Mouse (Mus musculus) MN1 (cell line): ENCODE measurements around the gene Wfikkn1.
"Not testable (repeated sequence)": the region's sequence is repeated elsewhere in the genome, so short reads cannot be mapped to it uniquely, and the experiment has no call there.

ENCODE experiments used
- DNase-seq: peaks from one replicate; pipeline ENCODE4 v3.0.0-alpha.2; 2016; ENCODE audit warnings: low spot score

The Wfikkn1 gene

GRCm38 (mm10) chr17:25885636-25886035, 5.0 kb upstream of the Wfikkn1 start:
- DNase-seq = peak; percentile 42

DNA sequence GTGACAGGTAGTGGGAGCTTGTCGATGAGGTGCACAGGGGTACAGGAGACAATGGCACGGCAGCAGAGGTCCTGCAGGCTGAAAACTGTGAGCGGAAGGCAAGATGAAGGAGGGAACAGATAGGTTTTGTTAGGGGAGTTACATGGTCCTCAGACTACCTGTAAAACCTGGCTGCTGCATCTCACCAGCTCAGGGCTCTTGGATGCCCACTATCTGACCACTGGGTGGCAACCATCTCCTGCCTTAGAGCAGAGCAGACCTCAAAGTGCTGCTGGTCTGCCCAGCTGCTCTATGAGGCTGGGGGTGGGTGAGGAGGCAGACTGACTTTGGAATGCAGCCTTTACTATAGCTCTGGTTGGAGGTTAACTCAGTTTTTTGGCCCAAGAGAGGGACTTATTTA, 3.2 kb upstream of the Wfikkn1 start:
- no peak for DNase-seq

DNA sequence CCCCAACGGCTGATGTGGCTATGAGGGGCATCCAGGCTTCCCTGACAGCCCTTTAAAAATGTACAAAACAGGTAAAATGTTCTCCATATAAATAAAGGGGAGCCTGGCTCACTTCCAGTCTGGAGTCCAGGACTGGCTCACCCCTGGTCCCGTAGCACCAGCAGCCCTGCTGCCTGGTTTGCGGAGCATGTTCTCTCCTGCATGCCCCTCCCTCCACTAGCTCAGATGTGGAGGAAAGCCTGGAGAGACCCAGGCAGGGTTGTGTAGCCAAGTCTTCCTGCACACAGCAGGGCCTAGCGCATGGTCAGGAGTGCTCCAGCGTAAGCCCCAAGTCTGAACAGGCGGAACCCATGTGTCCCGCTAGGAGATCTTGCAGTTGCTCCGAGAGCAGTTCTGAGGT, 2.6 kb upstream of the Wfikkn1 start:
- no peak for DNase-seq

DNA sequence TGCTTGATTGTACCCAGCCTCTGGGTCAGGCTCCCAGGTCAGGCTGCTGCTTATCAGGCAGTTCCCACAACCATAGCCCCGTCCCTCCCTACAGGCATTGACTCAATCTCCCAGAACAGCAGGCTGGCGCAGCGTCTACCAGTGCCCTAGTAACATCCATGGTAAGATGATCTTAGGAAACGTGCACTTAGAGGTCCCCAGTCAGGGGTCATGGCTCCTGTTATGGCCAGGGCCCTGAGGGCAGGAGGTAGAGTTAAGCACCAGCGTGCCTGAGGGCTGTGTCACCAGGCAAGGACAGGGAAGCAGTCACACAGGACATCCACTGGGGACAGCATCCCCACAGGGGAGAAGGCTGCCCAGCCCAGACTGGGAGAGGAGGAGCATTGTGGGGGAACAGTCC, 1.6 kb upstream of the Wfikkn1 start:
- DNase-seq = no peak

DNA sequence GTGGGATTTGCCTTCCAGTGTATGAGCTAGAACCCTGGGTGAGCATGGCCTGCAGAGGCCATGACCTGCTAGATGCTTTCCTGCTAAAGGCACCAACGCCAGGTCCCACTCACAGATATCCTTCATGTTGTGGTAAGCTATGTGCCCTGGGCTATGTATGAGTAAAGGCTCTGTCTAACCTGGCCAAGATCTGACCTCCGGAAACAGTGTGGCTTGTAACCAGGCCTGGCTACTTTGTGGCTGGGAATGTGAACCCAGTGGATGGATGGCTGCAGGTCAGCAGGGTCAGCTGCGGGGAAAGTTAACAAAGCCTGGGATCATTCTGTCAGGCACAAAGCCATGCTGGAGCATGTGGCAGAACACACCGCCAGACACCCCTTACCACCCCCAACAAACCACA, 1.0 kb upstream of the Wfikkn1 start:
- no peak for DNase-seq

GRCm38 (mm10) chr17:25880913-25881641, 419 bp upstream of the Wfikkn1 start:
- no peak for DNase-seq

DNA sequence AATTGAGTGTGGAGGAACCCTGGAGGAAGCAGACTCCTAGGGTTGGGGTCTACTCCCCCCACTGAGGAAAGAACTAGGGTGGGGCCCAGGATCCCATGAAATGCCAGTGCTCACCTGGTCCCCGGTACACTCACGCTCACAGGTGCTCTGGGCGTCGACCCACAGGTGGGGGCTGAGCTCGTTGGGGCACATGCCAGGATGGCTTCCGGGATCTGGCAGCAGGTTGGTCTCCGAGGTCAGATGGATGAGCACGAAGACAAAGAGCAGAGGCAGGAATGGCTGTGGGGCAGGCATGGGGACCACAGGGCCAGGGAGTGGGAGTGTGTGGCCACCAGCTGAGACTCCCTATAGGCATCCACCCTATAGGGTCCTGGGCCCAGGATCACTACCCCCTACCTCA, 908 bp downstream of the Wfikkn1 start:
- DNase-seq = no peak

DNA sequence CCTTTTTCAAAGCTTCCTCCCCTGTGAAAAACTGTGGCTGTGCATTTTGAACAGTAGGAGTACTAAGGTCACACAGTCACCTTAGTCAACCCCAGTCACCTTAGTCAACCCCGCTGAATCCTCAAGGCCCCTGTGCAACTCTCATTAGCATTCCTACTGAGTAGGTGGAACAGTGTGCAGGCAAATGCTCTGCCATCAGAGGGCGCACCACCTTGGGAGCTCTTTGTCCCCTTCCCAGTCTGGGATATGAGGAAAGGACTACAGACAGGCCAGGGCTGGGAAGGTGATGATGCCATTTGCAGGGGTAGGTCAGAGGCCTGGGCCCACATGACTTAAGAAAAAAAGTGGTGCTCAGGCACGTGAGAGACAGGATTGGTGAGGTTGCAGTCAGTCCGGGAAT, 1.4 kb downstream of the Wfikkn1 start:
- DNase-seq = no peak

DNA sequence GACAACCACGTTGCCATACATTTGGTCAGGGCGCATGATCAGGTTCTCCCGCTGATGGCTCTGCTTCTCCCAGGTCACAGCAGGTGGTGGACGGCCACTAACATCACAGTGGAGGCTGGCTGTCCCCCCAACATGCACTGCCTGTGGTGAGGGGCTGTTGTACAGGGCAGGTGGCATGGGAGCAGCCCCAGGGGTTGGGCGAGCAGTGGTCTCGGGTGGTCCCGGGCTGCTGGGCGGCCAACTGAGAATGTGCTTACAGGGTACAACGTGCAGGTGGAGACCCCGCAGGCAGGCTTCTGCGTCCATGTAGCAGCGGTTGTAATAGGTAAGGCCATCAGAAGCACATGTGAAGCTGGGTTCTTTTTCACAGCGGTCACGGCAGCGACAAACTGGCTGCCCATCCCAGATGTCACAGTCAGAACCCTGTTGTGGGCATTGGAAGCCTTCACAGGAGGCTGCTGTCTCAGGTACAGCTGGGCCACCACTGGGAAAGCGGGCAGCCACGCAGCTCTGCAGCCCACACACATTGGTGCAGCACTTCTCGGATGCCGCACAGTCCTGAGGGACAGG, 2.0 kb downstream of the Wfikkn1 start:
- DNase-seq = no peak

GRCm38 (mm10) chr17:25877741-25878610, 2.7 kb downstream of the Wfikkn1 start:
- DNase-seq = no peak

DNA sequence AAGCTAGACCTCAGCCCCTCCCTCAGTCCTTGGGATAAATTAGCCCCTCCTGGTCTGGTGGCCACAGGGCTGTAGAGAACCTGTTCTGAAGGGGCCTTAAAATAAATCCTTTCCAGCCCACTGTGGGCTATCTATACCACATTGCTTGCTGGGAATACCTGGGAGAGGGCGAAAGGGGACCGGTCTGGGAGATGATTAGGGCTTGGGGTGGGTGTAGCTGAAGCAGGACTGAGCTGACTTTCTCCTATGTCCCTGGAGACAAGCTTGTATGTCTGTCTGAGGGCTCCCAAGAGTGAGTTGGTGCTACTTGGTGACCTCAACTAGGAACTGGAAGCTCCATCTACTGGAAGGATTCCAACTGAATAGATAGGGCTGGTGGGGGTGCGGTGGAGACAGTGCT, 3.6 kb downstream of the Wfikkn1 start:
- DNase-seq = no peak

GRCm38 (mm10) chr17:25876347-25876915, 4.2 kb downstream of the Wfikkn1 start:
- DNase-seq = no peak

DNA sequence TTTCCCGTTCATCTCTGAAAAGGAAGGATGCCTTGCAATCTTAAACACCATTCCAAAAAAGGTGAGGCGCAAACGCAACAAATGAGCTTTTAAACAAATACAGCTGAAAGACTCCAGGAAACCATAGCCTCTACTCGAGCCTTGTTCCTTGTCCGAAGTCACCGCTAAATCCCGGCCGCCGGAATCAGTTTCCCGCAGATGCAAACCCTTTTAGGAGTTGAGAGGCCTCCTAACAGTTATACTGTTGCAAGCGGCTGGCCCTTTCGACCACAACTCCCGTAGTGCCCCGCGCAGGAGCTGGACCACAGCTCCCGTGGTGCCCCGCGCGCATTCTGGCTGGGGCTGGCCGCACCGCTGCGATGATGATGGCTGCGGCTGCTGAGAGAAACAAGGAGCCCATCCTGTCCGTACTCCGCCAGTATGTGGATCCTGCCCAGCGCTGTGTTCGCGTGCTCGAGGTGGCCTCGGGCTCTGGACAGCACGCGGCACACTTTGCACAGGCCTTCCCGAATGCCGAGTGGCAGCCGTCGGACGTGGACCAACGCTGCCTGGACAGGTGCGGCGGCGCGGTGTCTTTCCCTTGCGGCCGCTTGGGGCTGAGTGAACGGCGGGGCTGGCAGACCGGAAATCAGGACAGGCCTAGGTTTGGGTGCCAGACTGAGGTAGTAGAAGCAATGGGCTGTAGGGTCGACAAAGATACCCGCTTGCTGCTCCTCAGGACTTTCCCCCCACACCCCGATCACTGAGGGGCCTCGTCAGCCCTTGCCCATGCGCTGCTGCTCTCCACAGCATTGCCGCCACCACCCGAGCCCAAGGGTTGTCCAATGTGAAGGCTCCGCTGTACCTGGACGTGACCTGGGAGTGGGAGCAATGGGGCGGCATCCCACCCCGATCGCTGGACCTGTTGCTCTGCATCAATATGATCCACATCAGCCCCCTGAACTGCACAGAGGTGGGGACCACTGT, 5.2 kb downstream of the Wfikkn1 start:
- peak; percentile 85 for DNase-seq

DNA sequence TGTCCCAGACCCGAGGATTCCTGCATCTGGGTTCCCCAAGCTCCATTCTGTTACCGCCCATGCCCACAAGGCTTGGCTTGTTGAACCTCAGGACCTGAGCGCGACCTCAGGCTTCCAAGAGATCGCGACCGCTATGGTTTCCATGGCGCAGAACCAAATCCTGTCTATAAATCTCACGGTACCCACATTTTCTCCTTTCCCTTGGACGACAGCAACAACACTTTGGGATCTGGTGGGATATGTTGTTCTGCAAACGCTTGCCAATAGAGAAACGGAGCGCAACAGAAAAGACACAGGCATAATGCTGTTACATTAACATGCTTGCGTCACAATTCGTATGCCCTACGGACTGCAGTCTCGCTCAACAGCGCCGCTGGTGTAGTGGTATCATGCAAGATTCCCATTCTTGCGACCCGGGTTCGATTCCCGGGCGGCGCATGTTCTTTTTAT, 5.9 kb downstream of the Wfikkn1 start, which contains the start of gene Mettl26:
Gene Mettl26 (plus strand): TSS at position 354 of the 450 bp plus-strand sequence.
- peak; percentile 88 for DNase-seq

- DNase-seq = no peak
Observed at GRCm38 (mm10) chr17:25874148-25874720, 6.4 kb downstream of the Wfikkn1 start.

GRCm38 (mm10) chr17:25873405-25874147, 7.1 kb downstream of the Wfikkn1 start:
- DNase-seq = no peak

DNA sequence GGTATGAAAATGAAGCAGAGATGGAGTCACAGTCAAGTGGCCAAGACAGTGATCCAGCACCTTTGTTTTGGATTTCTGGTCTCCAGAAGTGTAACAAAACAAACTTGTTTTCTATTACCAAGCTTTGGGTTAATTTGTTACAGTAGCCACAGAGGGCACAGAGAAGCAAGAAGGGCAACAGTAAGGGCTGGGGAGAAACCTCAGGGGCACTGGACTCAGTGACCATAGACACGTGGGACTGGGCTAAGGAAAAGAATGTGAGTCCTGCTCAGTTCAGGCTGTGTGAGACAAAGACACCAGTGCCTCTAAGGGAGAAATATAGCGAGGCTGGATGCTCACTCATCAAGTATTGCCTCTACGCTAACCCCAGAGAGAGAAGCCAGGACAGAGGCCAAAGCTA, 8.0 kb downstream of the Wfikkn1 start:
- DNase-seq = no peak

DNA sequence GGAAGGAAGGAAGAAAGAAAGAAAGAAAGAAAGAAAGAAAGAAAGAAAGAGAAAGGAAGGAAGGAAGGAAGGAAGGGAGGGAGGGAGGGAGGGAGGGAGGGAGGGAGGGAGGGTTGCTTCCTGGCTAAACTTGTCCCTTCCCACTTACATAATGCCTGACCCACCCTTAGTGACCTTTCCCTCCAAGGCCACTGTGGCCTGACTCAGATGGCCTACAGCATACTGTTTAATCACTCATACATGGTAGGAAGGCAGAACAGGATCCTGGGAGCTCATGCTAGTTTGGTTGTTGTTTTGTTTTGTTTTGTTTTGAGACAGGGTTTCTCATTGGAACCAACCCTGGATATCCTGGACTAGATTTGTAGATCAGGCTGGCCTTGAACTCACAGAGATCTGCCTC, 9.1 kb downstream of the Wfikkn1 start:
- DNase-seq = not testable (repeated sequence)

- no peak for DNase-seq
Observed at GRCm38 (mm10) chr17:25869954-25870353, 10.7 kb downstream of the Wfikkn1 start.

GRCm38 (mm10) chr17:25869498-25869897, 11.2 kb downstream of the Wfikkn1 start:
- DNase-seq = no peak
